Mouse (Mus musculus) heart, adult 2 months (tissue): ENCODE data around the gene Mamdc2. TPM values are rescaled to one million over a fixed set of nuclear protein-coding genes. Genes with fewer than 3 reads are reported as not detected.

ENCODE experiments used
- DNase-seq, 2 experiments: peaks; one replicate each; pipeline ENCODE4 v3.0.0; 2021
- H3K27ac ChIP-seq: fragments of 200-600 bp; 2 replicates; pipeline ENCODE4 v1.8.1; 2022
- H3K27me3 ChIP-seq: fragments of 200-500 bp; 2 replicates; pipeline ENCODE4 v1.6.1; 2012; ENCODE audit warnings: mild to moderate bottlenecking, low read length, inconsistent platforms, mixed read lengths; ENCODE audit not compliant: control insufficient read depth, insufficient read depth
- H3K36me3 ChIP-seq: fragments of 200-500 bp; 2 replicates; pipeline ENCODE4 v1.6.1; 2012; ENCODE audit warnings: low read length, inconsistent platforms; ENCODE audit not compliant: control insufficient read depth, insufficient read depth
- H3K4me1 ChIP-seq: fragments of 200-500 bp; 2 replicates; pipeline ENCODE4 v1.6.1; 2011; ENCODE audit warnings: low read length; ENCODE audit not compliant: control insufficient read depth, insufficient read depth
- H3K4me3 ChIP-seq: fragments of 200-600 bp; 2 replicates; pipeline ENCODE4 v1.8.1; 2022
- H3K79me2 ChIP-seq: fragments of 200-500 bp; replicated peaks from 2 replicates; pipeline ENCODE4 v1.6.1; 2012; ENCODE audit warnings: mild to moderate bottlenecking, inconsistent platforms, low read length, moderate library complexity, mixed read lengths; ENCODE audit not compliant: control insufficient read depth, insufficient read depth
- H3K9ac ChIP-seq: fragments of 200-500 bp; 2 replicates; pipeline ENCODE4 v1.6.1; 2012; ENCODE audit warnings: low read depth, mild to moderate bottlenecking, control low read depth, inconsistent platforms, low read length, mixed read lengths
- CTCF ChIP-seq: fragments of 200-600 bp; IDR thresholded peaks from 2 replicates; pipeline ENCODE4 v1.8.1; 2022; ENCODE audit warnings: antibody characterized with exemption, mild to moderate bottlenecking, moderate library complexity
- EP300 ChIP-seq: fragments of 200-500 bp; IDR thresholded peaks from 2 replicates; pipeline ENCODE4 v1.6.1; 2011; ENCODE audit warnings: low read depth, low read length, control low read depth; ENCODE audit not compliant: insufficient read depth
- POLR2A ChIP-seq: fragments of 200-500 bp; IDR thresholded peaks from 2 replicates; pipeline ENCODE4 v1.6.1; 2011; ENCODE audit warnings: mild to moderate bottlenecking, low read depth, low read length, control low read depth; ENCODE audit not compliant: insufficient read depth
- WGBS: fragments of 180-500 bp; shearing (Covaris S2); methylation state at CpG from one replicate; pipeline ENCODE4 v1.1.7; 2018; 5-methylcytosine and 5-hydroxymethylcytosine counted together
- intact Hi-C: fragments of 180-260 bp; cut with DNase I; formaldehyde crosslinking; loops from one replicate; pipeline ENCODE4 v1.15.1; 2025
- polyA plus RNA-seq: library from polyadenylated mRNA; depleted of rRNA; stranded (reverse); fragments of >200 nt; gene quantifications from 2 replicates; pipeline ENCODE4 v1.2.3, GENCODE M21; 2012
- total RNA-seq, 2 experiments: library from RNA; stranded (reverse); gene quantifications; 2 replicates each; pipeline ENCODE4 v1.2.3; 2021

Mamdc2 gene
- total and polyA plus RNA-seq, 3 experiments = 1.8 to 2.6 (median 2.4) TPM

DNA sequence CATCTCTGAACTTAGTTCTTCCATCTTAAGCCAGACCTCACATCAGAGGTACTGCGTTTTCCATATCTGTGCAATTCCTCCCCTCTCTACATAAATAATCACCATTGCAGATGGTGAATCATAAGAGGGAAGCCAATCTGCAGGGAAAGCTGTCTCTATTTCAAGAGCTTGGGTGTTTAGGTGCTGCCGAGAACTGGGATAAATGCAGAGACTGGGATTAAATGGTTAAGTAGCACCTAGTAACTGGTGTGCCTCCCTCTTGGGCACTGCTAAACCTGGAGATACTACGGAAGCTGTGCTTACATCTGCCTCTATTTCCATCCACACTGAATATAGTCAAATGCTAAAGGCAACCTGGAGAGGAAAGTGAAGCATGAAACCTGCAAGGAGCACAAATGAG, 148.3 kb downstream of the Mamdc2 start:
- Histone ChIP-seq H3K4me1 (no peaks in the 10 kb centered on the region), H3K79me2 (no peaks in the 10 kb centered on the region), H3K4me3 (no peak overlapping the region), H3K9ac (no peak overlapping the region), H3K27ac (no peak overlapping the region), H3K36me3 (no peaks in the 10 kb centered on the region), H3K27me3 (no peaks in the 10 kb centered on the region)
- no peak for DNase-seq
- no peak for TF ChIP-seq CTCF
- intact Hi-C loops = loop anchor here (2.0 kb wide), 1 partner anchor 225 kb away; no protein-coding TSS in a partner anchor
- WGBS = 89% methylated on average over 3 of the region's 3 CpGs

DNA sequence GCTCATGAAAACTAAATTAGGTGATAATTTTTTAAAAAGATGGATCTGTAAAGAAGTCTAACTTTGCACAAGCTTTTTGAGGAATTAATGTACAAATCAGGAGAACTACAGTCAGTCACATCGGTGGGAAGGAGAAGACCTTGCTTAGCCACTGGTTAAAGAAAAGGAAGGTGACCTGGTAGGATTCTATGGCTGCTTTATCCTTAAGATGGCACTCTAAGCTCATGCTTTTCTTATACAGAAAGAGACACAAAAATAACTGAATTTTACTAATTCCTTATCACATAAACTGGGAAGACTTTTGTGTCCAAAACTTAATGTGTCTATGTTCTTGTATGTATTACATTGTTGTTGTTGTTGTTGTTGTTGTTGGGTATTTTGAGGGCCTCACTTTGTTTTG, 149.3 kb downstream of the Mamdc2 start:
- no peak overlapping the region for H3K27ac ChIP-seq
- H3K36me3 ChIP-seq = no peaks in the 10 kb centered on the region
- DNase-seq = no peak
- TF ChIP-seq CTCF = peak; percentile 28
- no peak for TF ChIP-seq EP300
- no peak for TF ChIP-seq POLR2A
- H3K79me2 ChIP-seq = no peaks in the 10 kb centered on the region
- H3K4me3 ChIP-seq = no peak overlapping the region
- no peak overlapping the region for H3K9ac ChIP-seq
- H3K27me3 ChIP-seq = no peaks in the 10 kb centered on the region
- intact Hi-C loops = loop anchor here (2.0 kb wide), 1 partner anchor 226 kb away; no protein-coding TSS in a partner anchor
- WGBS = 74% methylated on average over 1 of the region's 1 CpGs
- no peaks in the 10 kb centered on the region for H3K4me1 ChIP-seq

DNA sequence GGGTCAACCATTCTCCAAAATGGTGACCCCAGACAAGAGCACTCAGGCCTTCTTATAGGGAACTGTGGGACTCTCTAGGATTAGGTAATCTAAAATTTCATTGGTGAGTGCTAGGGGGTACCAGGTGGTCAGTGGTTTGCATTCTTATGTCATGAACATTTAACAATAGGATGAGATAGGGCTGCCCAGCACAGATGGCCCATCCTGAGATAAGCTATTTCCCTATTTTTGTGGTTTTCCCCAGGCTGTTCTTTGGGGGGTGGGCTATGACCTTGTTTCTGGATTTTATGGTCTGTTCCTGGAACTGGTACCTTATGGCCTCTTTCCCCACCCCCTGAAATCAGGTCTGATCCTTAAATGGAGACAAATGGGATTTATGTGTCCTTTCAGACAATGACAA, 151.1 kb downstream of the Mamdc2 start:
- no peak for DNase-seq
- H3K79me2 ChIP-seq = no peaks in the 10 kb centered on the region
- intact Hi-C loops = no loop called here
- H3K9ac ChIP-seq = no peak overlapping the region
- no peaks in the 10 kb centered on the region for H3K27me3 ChIP-seq
- H3K27ac ChIP-seq = no peak overlapping the region
- TF ChIP-seq EP300 (no peak), POLR2A (no peak), CTCF (no peak)
- H3K4me1 ChIP-seq = no peaks in the 10 kb centered on the region
- no peak overlapping the region for H3K4me3 ChIP-seq
- no peaks in the 10 kb centered on the region for H3K36me3 ChIP-seq

DNA sequence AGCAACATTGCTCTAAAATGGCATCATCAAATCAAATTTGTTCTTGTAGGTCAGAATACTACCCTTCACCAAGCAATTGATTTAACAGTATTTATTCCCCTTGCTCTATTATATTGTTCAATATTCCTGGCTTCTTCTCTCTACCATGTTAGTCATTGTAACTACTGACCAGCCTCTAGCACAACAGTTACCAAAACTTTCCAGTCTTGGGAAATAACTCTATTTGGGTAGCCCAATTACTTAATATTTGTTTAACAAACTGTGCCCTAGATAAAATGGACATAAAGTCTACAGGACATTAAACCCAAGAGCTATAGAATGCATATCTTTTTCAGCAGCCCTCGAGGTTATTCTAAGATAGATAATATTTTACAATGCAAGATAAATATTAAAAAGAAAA, 159.0 kb downstream of the Mamdc2 start:
- Histone ChIP-seq H3K4me1 (no peaks in the 10 kb centered on the region), H3K27me3 (no peaks in the 10 kb centered on the region), H3K79me2 (no peaks in the 10 kb centered on the region), H3K27ac (no peak overlapping the region), H3K36me3 (no peaks in the 10 kb centered on the region), H3K4me3 (no peak overlapping the region), H3K9ac (no peak overlapping the region)
- no peak for TF ChIP-seq CTCF
- no peak for TF ChIP-seq EP300
- TF ChIP-seq POLR2A = no peak
- intact Hi-C loops = no loop called here
- no peak for DNase-seq
- 52% methylated on average over 1 of the region's 1 CpGs for WGBS

DNA sequence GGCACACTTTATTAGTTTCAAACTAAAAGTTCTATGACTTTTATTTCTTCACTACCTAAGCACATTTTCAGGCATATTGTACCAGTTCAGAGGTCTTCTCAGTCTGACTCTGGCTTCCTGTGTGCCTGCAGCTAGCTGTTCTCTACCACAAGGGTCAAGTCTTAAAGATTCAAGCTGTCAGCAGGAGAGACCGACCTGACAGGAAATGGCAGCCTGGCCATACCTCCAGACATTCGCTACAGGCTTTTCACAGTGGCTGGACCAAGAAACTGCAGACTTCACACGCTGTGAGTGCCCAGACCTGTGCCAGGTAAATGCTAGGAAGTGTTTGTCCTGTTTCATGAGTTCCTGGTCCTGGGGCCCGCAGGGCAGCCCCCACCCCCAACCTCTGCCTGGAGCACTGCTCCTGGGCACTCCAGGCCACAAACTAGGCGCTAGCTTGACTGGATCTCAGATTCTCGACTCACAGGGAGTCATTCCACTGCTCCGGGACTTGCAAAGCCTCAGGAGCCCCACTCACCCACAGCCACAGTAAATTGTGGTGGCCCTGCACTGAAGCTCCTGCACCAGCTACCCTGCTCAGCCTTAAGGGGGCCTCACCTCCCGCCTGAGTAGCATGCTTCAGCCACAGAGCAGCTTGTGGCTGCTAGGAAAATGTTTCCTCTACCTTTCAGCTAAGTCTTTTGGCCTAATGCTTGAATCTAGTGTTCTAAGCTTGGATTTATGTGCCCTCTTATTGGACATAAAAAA, 166.2 kb downstream of the Mamdc2 start:
- no peak overlapping the region for H3K4me3 ChIP-seq
- H3K79me2 ChIP-seq = no peaks in the 10 kb centered on the region
- H3K27ac ChIP-seq = no peak overlapping the region
- DNase-seq = no peak
- no peaks in the 10 kb centered on the region for H3K27me3 ChIP-seq
- 61% methylated on average over 8 of the region's 8 CpGs for WGBS
- H3K9ac ChIP-seq = no peak overlapping the region
- intact Hi-C loops = no loop called here
- TF ChIP-seq EP300 (no peak), CTCF (no peak), POLR2A (no peak)
- no peaks in the 10 kb centered on the region for H3K36me3 ChIP-seq
- H3K4me1 ChIP-seq = no peaks in the 10 kb centered on the region

DNA sequence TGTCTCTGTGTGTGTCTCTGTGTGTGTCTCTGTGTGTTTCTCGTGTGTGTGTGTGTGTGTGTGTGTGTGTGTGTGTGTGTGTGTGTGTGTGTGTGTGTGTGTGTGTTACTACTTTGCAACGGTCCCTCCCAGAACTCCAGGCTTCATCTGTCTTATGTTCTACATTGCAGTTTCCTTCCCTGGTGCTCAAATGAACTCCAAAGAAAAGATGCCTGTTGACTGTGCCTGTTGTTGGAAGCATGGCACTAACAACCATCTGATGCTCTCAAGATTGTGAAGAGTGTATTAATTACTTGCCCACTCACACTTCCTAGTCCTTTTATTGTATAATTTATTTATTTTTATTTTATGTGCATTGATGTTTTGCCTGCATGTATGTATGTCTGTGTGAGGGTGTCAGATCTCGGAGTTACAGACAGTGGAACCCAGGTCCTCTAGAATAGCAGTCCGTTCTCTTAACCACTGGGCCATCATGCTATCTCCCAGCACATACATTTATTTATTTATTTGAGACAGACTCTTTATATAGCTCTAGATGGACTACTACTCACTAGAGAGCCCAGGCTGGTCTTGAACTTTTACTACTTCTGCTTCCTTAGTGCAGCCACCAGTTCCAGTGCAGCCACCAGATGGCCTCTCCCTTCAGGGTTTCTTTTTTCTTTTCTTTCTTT, 174.1 kb downstream of the Mamdc2 start:
- no peak overlapping the region for H3K4me3 ChIP-seq
- TF ChIP-seq CTCF (no peak), EP300 (no peak), POLR2A (no peak)
- 49% methylated on average over 4 of the region's 4 CpGs for WGBS
- peak overlapping the region; percentile 90 for H3K9ac ChIP-seq
- H3K27me3 ChIP-seq = no peaks in the 10 kb centered on the region
- H3K4me1 ChIP-seq = no peaks in the 10 kb centered on the region
- intact Hi-C loops = loop anchor here (10.0 kb wide), 1 partner anchor 251 kb away; no protein-coding TSS in a partner anchor
- peaks cover 3% of the 10 kb centered on the region; the same call in 1 of the 2 replicates for H3K36me3 ChIP-seq
- H3K79me2 ChIP-seq = no peaks in the 10 kb centered on the region
- no peak overlapping the region for H3K27ac ChIP-seq
- DNase-seq = no peak
